Mouse (Mus musculus): ENCODE data around the gene Olfr1241. TPM values are rescaled to one million over a fixed set of nuclear protein-coding genes. Genes with fewer than 3 reads are reported as not detected.

Gene Olfr1241
- polyA plus RNA-seq (2017; shearing (Covaris generic)) = not detected

GRCm38 (mm10) chr2:89487026-89487425 lies at the start of gene Olfr1241:
TSS of gene Olfr1241 (minus strand) at chr2:89487126.

GRCm38 (mm10) chr2:89531387-89531786 lies 44.5 kb upstream of the Olfr1241 start, which contains the start of gene Olfr1243:
TSS of gene Olfr1243 (minus strand) at chr2:89531487.

GRCm38 (mm10) chr2:89498235-89498634 lies 11.3 kb upstream of the Olfr1241 start, which contains the start of gene Olfr1242:
TSS of gene Olfr1242 (minus strand) at chr2:89498335.

GRCm38 (mm10) chr2:89442900-89443299 lies 44.0 kb downstream of the Olfr1241 start, which contains the start of gene Olfr1240:
TSS of gene Olfr1240 (minus strand) at chr2:89443000.

Other genes starting within 250 kb of the Olfr1241 start
- not detected for gene Olfr1228, start 233.1 kb downstream of the Olfr1241 start, polyA plus RNA-seq (2017; shearing (Covaris generic))
- gene Olfr1229, start 199.1 kb downstream of the Olfr1241 start, polyA plus RNA-seq (2017; shearing (Covaris generic)) = 0.11 TPM
- gene Olfr1230, start 189.9 kb downstream of the Olfr1241 start, polyA plus RNA-seq (2017; shearing (Covaris generic)) = not detected
- not detected for gene Olfr1231, start 180.1 kb downstream of the Olfr1241 start, polyA plus RNA-seq (2017; shearing (Covaris generic))
- gene Olfr1232, start 157.5 kb downstream of the Olfr1241 start, polyA plus RNA-seq (2017; shearing (Covaris generic)) = not detected
- not detected for gene Olfr1233, start 144.7 kb downstream of the Olfr1241 start, polyA plus RNA-seq (2017; shearing (Covaris generic))
- gene Olfr1234, start 122.3 kb downstream of the Olfr1241 start, polyA plus RNA-seq (2017; shearing (Covaris generic)) = not detected
- 0.07 TPM for gene Olfr1238, start 77.5 kb downstream of the Olfr1241 start, polyA plus RNA-seq (2017; shearing (Covaris generic))
- not detected for gene Olfr1239, start 66.7 kb downstream of the Olfr1241 start, polyA plus RNA-seq (2017; shearing (Covaris generic))
- gene Olfr1240, start 44.1 kb downstream of the Olfr1241 start, polyA plus RNA-seq (2017; shearing (Covaris generic)) = not detected
- gene Olfr1242, start 11.2 kb upstream of the Olfr1241 start, polyA plus RNA-seq (2017; shearing (Covaris generic)) = not detected
- gene Olfr1243, start 44.4 kb upstream of the Olfr1241 start, polyA plus RNA-seq (2017; shearing (Covaris generic)) = not detected
- not detected for gene Olfr1245, start 91.3 kb upstream of the Olfr1241 start, polyA plus RNA-seq (2017; shearing (Covaris generic))
- not detected for gene Olfr1246, start 106.0 kb upstream of the Olfr1241 start, polyA plus RNA-seq (2017; shearing (Covaris generic))
- gene Olfr1247, start 127.0 kb upstream of the Olfr1241 start, polyA plus RNA-seq (2017; shearing (Covaris generic)) = not detected
- not detected for gene Olfr1248, start 131.1 kb upstream of the Olfr1241 start, polyA plus RNA-seq (2017; shearing (Covaris generic))
- not detected for gene Olfr1249, start 147.9 kb upstream of the Olfr1241 start, polyA plus RNA-seq (2017; shearing (Covaris generic))
- not detected for gene Olfr1250, start 174.3 kb upstream of the Olfr1241 start, polyA plus RNA-seq (2017; shearing (Covaris generic))
- gene Olfr1251, start 184.8 kb upstream of the Olfr1241 start, polyA plus RNA-seq (2017; shearing (Covaris generic)) = not detected
- gene Olfr1252, start 237.9 kb upstream of the Olfr1241 start, polyA plus RNA-seq (2017; shearing (Covaris generic)) = not detected

Measured in effector memory CD4-positive, alpha-beta T cell, adult 5 months (primary cell).